Mouse (Mus musculus) mature B cell (primary cell): ENCODE data around the gene Frat1.

Experiments used
- in situ Hi-C: fragments of 300-500 bp; cut with MboI; formaldehyde crosslinking; loops from 2 replicates; pipeline ENCODE4 v1.14.3; 2019

The Frat1 gene

GRCm38 (mm10) chr19:41829381-41830105 is at the start of gene Frat1:
Gene Frat1 (plus strand): TSS chr19:41829970.
- in situ Hi-C loops = no loop called here

- in situ Hi-C loops = no loop called here
Measured at GRCm38 (mm10) chr19:41786896-41787295, 42.9 kb upstream of the Frat1 start.

GRCm38 (mm10) chr19:41789110-41789961 is 40.4 kb upstream of the Frat1 start:
- in situ Hi-C loops = no loop called here

- in situ Hi-C loops = no loop called here
Measured at GRCm38 (mm10) chr19:41791384-41791783, 38.4 kb upstream of the Frat1 start.

GRCm38 (mm10) chr19:41792934-41793486 is 36.8 kb upstream of the Frat1 start:
- in situ Hi-C loops = no loop called here

GRCm38 (mm10) chr19:41794017-41794416 is 35.8 kb upstream of the Frat1 start:
- in situ Hi-C loops = no loop called here

- in situ Hi-C loops = no loop called here
Measured at GRCm38 (mm10) chr19:41794901-41795300, 34.9 kb upstream of the Frat1 start.

GRCm38 (mm10) chr19:41796148-41796760 is 33.5 kb upstream of the Frat1 start:
- in situ Hi-C loops = no loop called here

- in situ Hi-C loops = no loop called here
Measured at GRCm38 (mm10) chr19:41796789-41797327, 32.9 kb upstream of the Frat1 start.

- in situ Hi-C loops = no loop called here
Measured at GRCm38 (mm10) chr19:41797536-41797935, 32.2 kb upstream of the Frat1 start.

GRCm38 (mm10) chr19:41800451-41800850 is 29.3 kb upstream of the Frat1 start:
- in situ Hi-C loops = no loop called here

- in situ Hi-C loops = no loop called here
Measured at GRCm38 (mm10) chr19:41800986-41801741, 28.6 kb upstream of the Frat1 start.

- in situ Hi-C loops = no loop called here
Measured at GRCm38 (mm10) chr19:41801742-41802369, 27.9 kb upstream of the Frat1 start, which contains the start of gene Arhgap19. Gene Arhgap19 (minus strand): TSS chr19:41802047.

GRCm38 (mm10) chr19:41803322-41803721 is 26.4 kb upstream of the Frat1 start:
- in situ Hi-C loops = no loop called here

- in situ Hi-C loops = no loop called here
Measured at GRCm38 (mm10) chr19:41805831-41806230, 23.9 kb upstream of the Frat1 start.

GRCm38 (mm10) chr19:41807497-41807896 is 22.3 kb upstream of the Frat1 start:
- in situ Hi-C loops = no loop called here

- in situ Hi-C loops = no loop called here
Measured at GRCm38 (mm10) chr19:41808104-41808634, 21.6 kb upstream of the Frat1 start.

GRCm38 (mm10) chr19:41810074-41810473 is 19.7 kb upstream of the Frat1 start:
- in situ Hi-C loops = no loop called here

GRCm38 (mm10) chr19:41812525-41812924 is 17.2 kb upstream of the Frat1 start:
- in situ Hi-C loops = no loop called here

GRCm38 (mm10) chr19:41813374-41813773 is 16.4 kb upstream of the Frat1 start:
- in situ Hi-C loops = no loop called here
